Mouse (Mus musculus) liver, embryonic 14.5 days (tissue): ENCODE results near the gene Pdcd6.

Experiments used
- CTCF ChIP-seq: IDR thresholded peaks from 2 replicates; pipeline ENCODE4 v1.5.1; 2016; ENCODE audit warnings: antibody characterized with exemption, low read depth, control low read depth
- EP300 ChIP-seq: IDR thresholded peaks from 2 replicates; pipeline ENCODE4 v1.6.1; 2016; ENCODE audit warnings: antibody characterized with exemption, low read depth

DNA sequence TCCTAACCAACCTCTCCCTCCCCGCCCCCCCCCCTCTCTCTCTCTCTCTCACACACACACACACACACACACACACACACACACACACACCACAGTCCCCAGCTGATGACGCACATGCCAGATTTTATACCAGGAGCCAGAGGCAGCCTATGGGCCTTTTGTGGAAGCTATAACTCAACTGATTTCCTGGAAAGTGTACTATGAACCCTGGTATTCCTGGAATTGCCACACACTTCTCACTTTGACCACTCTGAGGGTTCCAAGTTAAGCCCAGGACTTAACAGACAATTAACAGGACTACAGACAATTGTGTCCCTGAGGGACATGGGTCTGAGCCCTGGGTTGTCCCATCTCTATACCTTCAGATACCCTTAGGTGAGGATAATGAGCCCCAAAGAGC is 35.1 kb downstream of the Pdcd6 start:
- TF ChIP-seq CTCF (no peak), EP300 (no peak)
